Mouse (Mus musculus): ENCODE results near the gene Plk5. TPM values are rescaled to one million over a fixed set of nuclear protein-coding genes. Genes with fewer than 3 reads are reported as not detected.

The Plk5 gene
- polyA plus RNA-seq, 1 experiment: not detected

DNA sequence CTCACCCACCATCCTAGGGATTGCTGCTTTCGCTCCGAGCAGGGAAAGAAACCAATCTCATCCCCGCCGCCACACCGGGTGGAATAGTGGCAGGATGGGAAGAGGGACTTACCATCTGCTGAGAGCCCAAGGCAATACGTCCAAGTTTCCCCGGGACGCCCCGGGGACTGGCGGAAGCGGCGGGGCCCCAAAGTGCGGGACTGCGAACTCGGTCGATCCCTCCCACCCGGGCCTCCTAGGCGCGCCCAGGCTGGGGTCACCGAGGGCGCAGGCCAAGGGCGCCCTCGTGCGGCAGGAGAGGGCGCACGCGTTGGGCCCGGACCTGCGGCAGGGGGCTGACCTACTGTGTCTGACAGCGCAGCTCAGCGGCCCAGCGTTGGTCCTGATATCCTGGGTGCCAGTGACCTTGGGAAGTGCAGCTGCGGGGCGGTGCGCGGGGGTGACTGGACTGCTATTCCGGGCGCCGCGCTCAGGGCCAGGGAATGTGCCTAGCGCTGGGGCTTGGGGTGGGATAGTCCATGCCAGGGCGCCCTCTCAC is 7.9 kb upstream of the Plk5 start, which contains the start of gene Adamtsl5:
Adamtsl5 (minus strand) TSS at position 169 of the 538 bp plus-strand sequence.
- TF ChIP-seq GATA1 (IDR thresholded peaks at IDR 0.05; ENCODE audit: low read length) (no peak), TAL1 (IDR thresholded peaks at IDR 0.05; ENCODE audit: low read length) (no peak)
- peaks cover 72% of the 10 kb centered on the region for H3K27me3 ChIP-seq (ENCODE audit: control insufficient read depth)
- peak within 1 kb of the TSS; percentile 69 for H3K4me3 ChIP-seq (replicated peaks)
- H3K9me3 ChIP-seq (ENCODE audit: control insufficient read depth, low read length): no peaks in the 10 kb centered on the region
- H3K4me1 ChIP-seq (ENCODE audit: control insufficient read depth): peaks cover 63% of the 10 kb centered on the region
- no peaks in the 10 kb centered on the region for H3K36me3 ChIP-seq (ENCODE audit: control insufficient read depth)

- Histone ChIP-seq H3K4me3 (replicated peaks) (no peak overlapping the region), H3K27me3 (ENCODE audit: control insufficient read depth) (peaks cover 77% of the 10 kb centered on the region), H3K4me1 (ENCODE audit: control insufficient read depth) (peaks cover 56% of the 10 kb centered on the region), H3K9me3 (ENCODE audit: control insufficient read depth, low read length) (no peaks in the 10 kb centered on the region), H3K36me3 (ENCODE audit: control insufficient read depth) (no peaks in the 10 kb centered on the region)
- TF ChIP-seq TAL1 (IDR thresholded peaks at IDR 0.05; ENCODE audit: low read length) (no peak), GATA1 (IDR thresholded peaks at IDR 0.05; ENCODE audit: low read length) (no peak)
Measured at GRCm38 (mm10) chr10:80348981-80349380, 7.3 kb upstream of the Plk5 start.

DNA sequence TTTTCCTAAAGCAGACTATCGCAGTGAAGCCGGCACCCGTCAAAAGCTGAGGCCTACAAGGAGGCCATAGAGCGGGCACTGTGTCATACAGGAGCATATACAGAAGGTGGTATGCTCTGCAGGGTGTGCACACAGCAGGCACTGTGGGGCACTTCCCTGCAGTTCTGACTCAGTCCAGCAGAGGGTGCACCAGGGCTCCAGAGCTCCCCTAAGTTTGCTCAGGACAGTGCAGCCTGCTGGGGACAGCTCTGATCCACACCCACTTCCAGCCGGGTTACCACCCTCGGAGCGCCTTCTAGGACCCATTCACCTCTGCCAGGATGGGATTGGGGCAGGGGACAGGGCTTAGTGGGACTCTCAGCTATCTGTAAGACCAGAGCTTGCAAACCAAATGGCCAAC is 6.0 kb upstream of the Plk5 start:
- Histone ChIP-seq H3K27me3 (ENCODE audit: control insufficient read depth) (peaks cover 89% of the 10 kb centered on the region), H3K36me3 (ENCODE audit: control insufficient read depth) (no peaks in the 10 kb centered on the region), H3K4me1 (ENCODE audit: control insufficient read depth) (peaks cover 43% of the 10 kb centered on the region), H3K9me3 (ENCODE audit: control insufficient read depth, low read length) (no peaks in the 10 kb centered on the region; the same call in 1 of the 2 replicates), H3K4me3 (replicated peaks) (no peak overlapping the region)
- TF ChIP-seq GATA1 (IDR thresholded peaks at IDR 0.05; ENCODE audit: low read length) (no peak), TAL1 (IDR thresholded peaks at IDR 0.05; ENCODE audit: low read length) (no peak)

GRCm38 (mm10) chr10:80351896-80352295 is 4.4 kb upstream of the Plk5 start:
- Histone ChIP-seq H3K9me3 (ENCODE audit: control insufficient read depth, low read length) (peaks cover 5% of the 10 kb centered on the region; the same call in 1 of the 2 replicates), H3K4me1 (ENCODE audit: control insufficient read depth) (peaks cover 32% of the 10 kb centered on the region), H3K27me3 (ENCODE audit: control insufficient read depth) (peaks cover 99% of the 10 kb centered on the region), H3K36me3 (ENCODE audit: control insufficient read depth) (no peaks in the 10 kb centered on the region), H3K4me3 (replicated peaks) (no peak overlapping the region)
- no peak for TF ChIP-seq GATA1 (IDR thresholded peaks at IDR 0.05; ENCODE audit: low read length)
- no peak for TF ChIP-seq TAL1 (IDR thresholded peaks at IDR 0.05; ENCODE audit: low read length)

- Histone ChIP-seq H3K27me3 (ENCODE audit: control insufficient read depth) (peaks cover 100% of the 10 kb centered on the region), H3K36me3 (ENCODE audit: control insufficient read depth) (no peaks in the 10 kb centered on the region), H3K4me1 (ENCODE audit: control insufficient read depth) (peaks cover 25% of the 10 kb centered on the region), H3K4me3 (replicated peaks) (no peak overlapping the region), H3K9me3 (ENCODE audit: control insufficient read depth, low read length) (peaks cover 6% of the 10 kb centered on the region; the same call in 1 of the 2 replicates)
- TF ChIP-seq GATA1 (IDR thresholded peaks at IDR 0.05; ENCODE audit: low read length) (no peak), TAL1 (IDR thresholded peaks at IDR 0.05; ENCODE audit: low read length) (no peak)
Measured at GRCm38 (mm10) chr10:80352727-80353126, 3.5 kb upstream of the Plk5 start.

DNA sequence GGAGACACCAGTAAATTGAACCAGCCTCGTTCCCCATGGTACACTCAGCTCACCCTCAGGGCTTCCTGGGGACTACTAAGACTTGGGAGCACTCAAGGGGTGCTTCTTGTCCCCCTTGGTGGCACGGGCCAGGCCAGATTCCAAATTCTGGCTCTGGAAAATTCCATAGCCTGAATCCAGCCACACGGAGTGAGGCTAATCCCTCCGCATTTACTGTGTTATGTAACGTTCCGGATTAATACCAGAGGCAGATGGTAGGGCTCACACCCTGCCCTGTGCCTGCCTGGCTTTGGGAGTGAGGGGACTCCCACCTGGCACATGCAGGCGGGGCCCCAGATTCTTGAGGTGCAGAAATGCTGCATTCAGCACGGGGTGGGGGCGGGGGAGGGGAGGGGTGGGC is 828 bp upstream of the Plk5 start:
- Histone ChIP-seq H3K27me3 (ENCODE audit: control insufficient read depth) (peaks cover 100% of the 10 kb centered on the region), H3K9me3 (ENCODE audit: control insufficient read depth, low read length) (peaks cover 12% of the 10 kb centered on the region; the same call in 1 of the 2 replicates), H3K36me3 (ENCODE audit: control insufficient read depth) (no peaks in the 10 kb centered on the region), H3K4me3 (replicated peaks) (no peak overlapping the region), H3K4me1 (ENCODE audit: control insufficient read depth) (peaks cover 8% of the 10 kb centered on the region)
- TF ChIP-seq TAL1 (IDR thresholded peaks at IDR 0.05; ENCODE audit: low read length) (no peak), GATA1 (IDR thresholded peaks at IDR 0.05; ENCODE audit: low read length) (no peak)

GRCm38 (mm10) chr10:80356737-80357136 is 478 bp downstream of the Plk5 start:
- Histone ChIP-seq H3K4me3 (replicated peaks) (no peak overlapping the region), H3K9me3 (ENCODE audit: control insufficient read depth, low read length) (peaks cover 12% of the 10 kb centered on the region; the same call in 1 of the 2 replicates), H3K27me3 (ENCODE audit: control insufficient read depth) (peaks cover 100% of the 10 kb centered on the region), H3K4me1 (ENCODE audit: control insufficient read depth) (peaks cover 5% of the 10 kb centered on the region), H3K36me3 (ENCODE audit: control insufficient read depth) (no peaks in the 10 kb centered on the region)
- TF ChIP-seq GATA1 (IDR thresholded peaks at IDR 0.05; ENCODE audit: low read length): no peak
- no peak for TF ChIP-seq TAL1 (IDR thresholded peaks at IDR 0.05; ENCODE audit: low read length)

- Histone ChIP-seq H3K4me3 (replicated peaks) (no peak overlapping the region), H3K36me3 (ENCODE audit: control insufficient read depth) (no peaks in the 10 kb centered on the region), H3K9me3 (ENCODE audit: control insufficient read depth, low read length) (peaks cover 13% of the 10 kb centered on the region; the same call in 1 of the 2 replicates), H3K27me3 (ENCODE audit: control insufficient read depth) (peaks cover 97% of the 10 kb centered on the region), H3K4me1 (ENCODE audit: control insufficient read depth) (peaks cover 5% of the 10 kb centered on the region)
- TF ChIP-seq GATA1 (IDR thresholded peaks at IDR 0.05; ENCODE audit: low read length): no peak
- TF ChIP-seq TAL1 (IDR thresholded peaks at IDR 0.05; ENCODE audit: low read length): no peak
Measured at GRCm38 (mm10) chr10:80357336-80357735, 1.1 kb downstream of the Plk5 start.

GRCm38 (mm10) chr10:80357994-80358639 is 1.9 kb downstream of the Plk5 start:
- Histone ChIP-seq H3K9me3 (ENCODE audit: control insufficient read depth, low read length) (peaks cover 19% of the 10 kb centered on the region; the same call in 1 of the 2 replicates), H3K27me3 (ENCODE audit: control insufficient read depth) (peaks cover 97% of the 10 kb centered on the region), H3K36me3 (ENCODE audit: control insufficient read depth) (no peaks in the 10 kb centered on the region), H3K4me3 (replicated peaks) (no peak overlapping the region), H3K4me1 (ENCODE audit: control insufficient read depth) (peaks cover 5% of the 10 kb centered on the region)
- TF ChIP-seq GATA1 (IDR thresholded peaks at IDR 0.05; ENCODE audit: low read length) (no peak), TAL1 (IDR thresholded peaks at IDR 0.05; ENCODE audit: low read length) (no peak)

All from erythroblast, embryonic 14.5 days (primary cell).